Mouse (Mus musculus) small intestine, adult 2 months (tissue): ENCODE data around the gene Rsu1.

Source experiments
- CTCF ChIP-seq: fragments of 200-500 bp; IDR thresholded peaks from 2 replicates; pipeline ENCODE4 v1.5.1; 2012; ENCODE audit warnings: low read depth, mild to moderate bottlenecking, control low read depth, inconsistent platforms, low read length, moderate library complexity, mixed read lengths; ENCODE audit not compliant: insufficient replicate concordance, insufficient read length; ENCODE audit errors: extremely low read depth
- POLR2A ChIP-seq: fragments of 200-500 bp; IDR thresholded peaks from 2 replicates; pipeline ENCODE4 v1.6.1; 2012; ENCODE audit warnings: low read depth, mild to moderate bottlenecking, control low read depth, inconsistent platforms, low read length, moderate library complexity

DNA sequence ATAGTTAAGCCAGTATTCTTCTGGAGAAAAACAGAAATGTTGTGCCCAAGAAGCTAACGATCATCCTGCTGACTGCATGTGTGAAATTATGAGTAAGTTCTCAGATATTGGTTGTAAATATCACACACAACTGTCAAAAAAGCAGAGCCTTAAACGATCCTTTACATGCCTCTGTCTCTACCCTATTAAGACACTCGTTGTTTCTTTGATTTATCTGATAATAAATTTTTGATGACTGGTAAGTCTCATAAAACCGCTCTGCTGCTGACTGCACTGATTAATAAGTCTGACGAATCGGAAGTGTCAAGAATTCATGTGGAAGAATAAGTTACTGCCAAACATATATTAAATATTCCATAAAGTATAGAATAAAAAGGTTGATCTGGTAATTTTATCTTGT, 126.0 kb downstream of the Rsu1 start:
- no peak for TF ChIP-seq CTCF
- TF ChIP-seq POLR2A: no peak
